25 mouse cellular contexts compared by ENCODE assay signal in genomic region chr1:53816353-53816752, GRCm38 (mm10). TPM values are rescaled to one million over a fixed set of nuclear protein-coding genes. Genes with fewer than 3 reads are reported as not detected.
DNase-seq lines count a peak whose midpoint lies in the region; ATAC-seq and TF ChIP-seq lines count a peak whose summit lies in the region.
"Had no signal": no experiment of that assay in that cellular context is flagged by ENCODE, and none has a peak within 500 bp of the region (broad histone marks: within the 10 kb centered on the region; RNA-seq: fewer than 3 reads in every experiment).

No protein-coding gene starts in this region.

- WGBS in lung, postnatal 0 days: 77% methylated on average over 2 of the region's 2 CpGs
- WGBS in cerebellum, adult 2 months: 80% methylated on average over 2 of the region's 2 CpGs
- 89% methylated on average over 2 of the region's 2 CpGs for WGBS in embryonic facial prominence, embryonic 10.5 days

- no peaks in the 10 kb centered on the region for H3K36me3 ChIP-seq in lung, postnatal 0 days (ENCODE audit: insufficient read depth, low read length)
- no peaks in the 10 kb centered on the region for H3K36me3 ChIP-seq in embryonic facial prominence, embryonic 10.5 days (replicated peaks)
- H3K36me3 ChIP-seq: hindbrain, embryonic 12.5 days; limb, embryonic 10.5 days had no signal

- no peak overlapping the region for H3K4me2 ChIP-seq in lung, postnatal 0 days (replicated peaks; ENCODE audit: low read depth, low read length)
- H3K4me2 ChIP-seq: embryonic facial prominence, embryonic 13.5 days; hindbrain, embryonic 12.5 days; midbrain, embryonic 15.5 days; neural tube, embryonic 13.5 days had no signal

- no peaks in the 10 kb centered on the region for H3K9me3 ChIP-seq in lung, postnatal 0 days (ENCODE audit: low read length)
- H3K9me3 ChIP-seq in embryonic facial prominence, embryonic 10.5 days: no peaks in the 10 kb centered on the region
- H3K9me3 ChIP-seq: embryonic facial prominence, embryonic 13.5 days; hindbrain, embryonic 12.5 days; limb, embryonic 10.5 days; midbrain, embryonic 15.5 days; neural tube, embryonic 13.5 days had no signal

- DNase-seq in lung, postnatal 0 days (ENCODE audit: low spot score): peak; percentile 14
- DNase-seq in lung, postnatal 36 days: no peak
- DNase-seq in cerebellum, adult 2 months: no peak
- no peak for DNase-seq in left cerebral cortex, postnatal 36 days (ENCODE audit: low spot score in 2 of 2)
- DNase-seq in embryonic facial prominence, embryonic 10.5 days (ENCODE audit: low spot score): no peak
- DNase-seq: adrenal gland, postnatal 14 days; cerebellum, adult 9-11 months; gastrocnemius, adult 2 months; heart, adult 18-20 months; kidney, postnatal 10 days; liver; lung, postnatal 10 days; thymus, adult 2 months; thymus, postnatal 4 days had no signal

- TF ChIP-seq EP300 in lung, postnatal 0 days (IDR thresholded peaks at IDR 0.05): no peak

- TF ChIP-seq POLR2A in cerebellum, adult 2 months (IDR thresholded peaks at IDR 0.05; ENCODE audit: borderline replicate concordance, insufficient read depth, low read length): no peak

- H3K4me1 ChIP-seq in lung, postnatal 0 days (ENCODE audit: insufficient read depth, low read depth, low read length): no peaks in the 10 kb centered on the region
- H3K4me1 ChIP-seq in cerebellum, adult 2 months (ENCODE audit: control insufficient read depth, insufficient read depth, low read length): no peaks in the 10 kb centered on the region; the same call in 1 of the 2 replicates
- no peaks in the 10 kb centered on the region for H3K4me1 ChIP-seq in embryonic facial prominence, embryonic 10.5 days
- H3K4me1 ChIP-seq: hindbrain, embryonic 12.5 days; limb, embryonic 10.5 days; midbrain, embryonic 15.5 days; neural tube, embryonic 13.5 days had no signal

- H3K27ac ChIP-seq in lung, postnatal 0 days (ENCODE audit: low read length): no peak overlapping the region
- no peak overlapping the region for H3K27ac ChIP-seq in cerebellum, adult 2 months (ENCODE audit: insufficient read depth, low read length)
- no peak overlapping the region for H3K27ac ChIP-seq in embryonic facial prominence, embryonic 10.5 days (replicated peaks)
- H3K27ac ChIP-seq: embryonic facial prominence, embryonic 13.5 days; gastrocnemius, adult 2 months; hindbrain, embryonic 12.5 days; limb, embryonic 10.5 days; midbrain, embryonic 15.5 days; neural tube, embryonic 13.5 days; stomach, postnatal 0 days had no signal

- no peak for ATAC-seq in lung, postnatal 0 days
- peak; percentile 55 for ATAC-seq in common myeloid progenitor, adult 5-6 weeks (replicated peaks; ENCODE audit: low read depth, poor library complexity, severe bottlenecking)
- peak; percentile 59 for ATAC-seq in megakaryocyte, adult 5-6 weeks (ENCODE audit: poor library complexity, severe bottlenecking)
- ATAC-seq: forebrain, embryonic 14.5 days; midbrain, embryonic 15.5 days had no signal

- H3K9ac ChIP-seq in lung, postnatal 0 days (replicated peaks; ENCODE audit: low read depth): no peak overlapping the region
- H3K9ac ChIP-seq: embryonic facial prominence, embryonic 13.5 days; hindbrain, embryonic 12.5 days; midbrain, embryonic 15.5 days; neural tube, embryonic 13.5 days had no signal

- intact Hi-C loops in left cerebral cortex, postnatal 36 days (cut with DNase I): no loop called here

- no peak overlapping the region for H3K4me3 ChIP-seq in lung, postnatal 0 days (ENCODE audit: low read depth, low read length)
- H3K4me3 ChIP-seq in cerebellum, adult 2 months (replicated peaks; ENCODE audit: insufficient read depth, low read depth, low read length): no peak overlapping the region
- no peak overlapping the region for H3K4me3 ChIP-seq in embryonic facial prominence, embryonic 10.5 days
- H3K4me3 ChIP-seq: embryonic facial prominence, embryonic 13.5 days; erythroblast, embryonic 14.5 days; gastrocnemius, adult 2 months; hindbrain, embryonic 12.5 days; limb, embryonic 10.5 days; midbrain, embryonic 15.5 days; myocyte; neural tube, embryonic 13.5 days had no signal

- H3K27me3 ChIP-seq in lung, postnatal 0 days (replicated peaks; ENCODE audit: insufficient read depth, low read length): no peaks in the 10 kb centered on the region
- no peaks in the 10 kb centered on the region for H3K27me3 ChIP-seq in cerebellum, adult 2 months (ENCODE audit: control insufficient read depth, insufficient read depth, low read length)
- no peaks in the 10 kb centered on the region for H3K27me3 ChIP-seq in embryonic facial prominence, embryonic 10.5 days (replicated peaks; ENCODE audit: low read depth, poor library complexity, severe bottlenecking)
- H3K27me3 ChIP-seq: embryonic facial prominence, embryonic 13.5 days; hindbrain, embryonic 12.5 days; midbrain, embryonic 15.5 days had no signal

- no peak for TF ChIP-seq CTCF in lung, postnatal 0 days (IDR thresholded peaks at IDR 0.05)
- no peak for TF ChIP-seq CTCF in cerebellum, adult 2 months (IDR thresholded peaks at IDR 0.05; ENCODE audit: borderline replicate concordance, insufficient read depth, low read depth, low read length)

RNA-seq across cellular contexts. Expression of gene Stk17b, which starts 31.3 kb away (rescaled TPM):
- polyA plus RNA-seq in lung, postnatal 0 days (2015; fragmentation: Nextera tagmentation; extraction: Ambion mirVana): 16.3 and 20.0 TPM in 2 replicates
- 49.9 and 61.7 TPM in 2 replicates for total RNA-seq in common myeloid progenitor, adult 5-6 weeks (2017)
- total RNA-seq in megakaryocyte, adult 5-6 weeks (2015): 160 and 166 TPM in 2 replicates
- 131 and 147 TPM in 2 replicates for total RNA-seq in megakaryocyte, adult 5-6 weeks (2017)
- polyA plus RNA-seq in cerebellum, adult 2 months (2012; rRNA removed): 25.2 and 28.1 TPM in 2 replicates
- 1 to 10 TPM; 7.4 to 8.7 TPM for total RNA-seq in left cerebral cortex, postnatal 36 days (2021)
- polyA plus RNA-seq in embryonic facial prominence, embryonic 10.5 days (2016; fragmentation: Nextera tagmentation; extraction: Ambion mirVana): 7.4 and 8.2 TPM in 2 replicates
